Mouse (Mus musculus) liver, embryonic 14.5 days (tissue): ENCODE measurements around the gene Lsp1.

Experiments used
- CTCF ChIP-seq: IDR thresholded peaks from 2 replicates; pipeline ENCODE4 v1.5.1; 2016; ENCODE audit warnings: antibody characterized with exemption, low read depth, control low read depth
- EP300 ChIP-seq: IDR thresholded peaks from 2 replicates; pipeline ENCODE4 v1.6.1; 2016; ENCODE audit warnings: antibody characterized with exemption, low read depth

DNA sequence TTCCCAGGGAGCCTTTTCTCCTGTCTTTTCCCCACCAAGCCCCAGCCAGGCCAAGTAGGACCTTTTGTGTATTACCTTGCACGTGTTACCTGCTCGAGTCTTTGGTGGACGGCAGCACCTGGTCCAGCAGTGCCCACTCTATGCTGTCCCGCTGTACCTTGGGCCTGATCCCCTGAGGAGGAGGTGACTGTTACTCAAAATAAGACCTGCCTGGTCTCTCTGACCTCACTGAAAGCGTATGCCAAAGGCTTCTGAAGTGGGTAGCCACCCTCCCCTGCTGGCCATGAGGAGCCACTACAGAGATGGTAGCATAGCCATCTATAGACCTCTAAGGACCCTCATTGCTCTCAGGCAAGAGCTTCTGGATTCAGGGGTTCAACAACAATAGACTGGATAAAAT is 36.2 kb downstream of the Lsp1 start:
- peak; percentile 46 for TF ChIP-seq CTCF
- TF ChIP-seq EP300 = no peak
